Mouse (Mus musculus): ENCODE data around the gene Tamm41.

Tamm41 gene

GRCm38 (mm10) chr6:114974331-114974730 is 63.3 kb downstream of the Tamm41 start:
- in situ Hi-C loops (cut with MboI, MseI): no loop called here

DNA sequence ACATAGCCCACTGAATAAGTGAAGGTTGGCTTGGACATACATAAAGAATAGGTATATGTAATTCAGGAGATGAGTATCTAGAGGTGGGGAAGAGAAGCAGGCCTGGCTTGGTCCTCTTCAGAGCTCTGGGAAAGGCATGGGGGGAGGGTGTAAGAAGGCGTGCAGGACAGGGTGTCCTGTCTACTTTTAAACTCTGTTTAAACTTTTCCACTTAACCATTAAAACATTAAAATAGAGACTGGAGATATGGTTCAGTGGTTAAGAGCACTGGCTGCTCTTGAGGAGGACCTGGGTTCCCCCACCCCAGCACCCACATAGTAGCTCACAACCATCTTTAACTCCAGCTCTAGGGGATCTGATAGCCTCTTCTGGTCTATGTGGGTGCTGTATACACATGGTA is 64.7 kb downstream of the Tamm41 start:
- in situ Hi-C loops (cut with MboI, MseI): no loop called here

GRCm38 (mm10) chr6:114970895-114971294 is 66.8 kb downstream of the Tamm41 start:
- in situ Hi-C loops (cut with MboI, MseI): no loop called here

DNA sequence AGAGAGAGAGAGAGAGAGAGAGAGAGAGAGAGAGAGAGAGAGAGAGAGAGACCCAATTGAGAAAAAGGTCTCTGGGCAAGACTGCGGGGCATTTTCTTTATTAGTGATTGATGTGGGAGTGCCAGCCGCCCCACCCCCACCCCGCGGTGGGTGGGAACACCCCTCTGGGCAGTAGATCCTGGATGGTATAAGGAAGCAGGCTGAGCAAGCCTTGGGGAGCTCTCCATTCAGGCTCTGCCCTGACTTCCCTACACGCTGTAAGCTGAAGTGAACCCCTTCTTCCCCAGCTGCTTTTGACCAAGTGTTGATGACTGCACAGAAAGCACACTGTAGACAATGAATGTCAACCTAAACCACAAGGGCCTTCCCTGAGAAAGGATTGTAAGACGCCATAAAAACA is 67.3 kb downstream of the Tamm41 start:
- in situ Hi-C loops (cut with MboI, MseI): no loop called here

DNA sequence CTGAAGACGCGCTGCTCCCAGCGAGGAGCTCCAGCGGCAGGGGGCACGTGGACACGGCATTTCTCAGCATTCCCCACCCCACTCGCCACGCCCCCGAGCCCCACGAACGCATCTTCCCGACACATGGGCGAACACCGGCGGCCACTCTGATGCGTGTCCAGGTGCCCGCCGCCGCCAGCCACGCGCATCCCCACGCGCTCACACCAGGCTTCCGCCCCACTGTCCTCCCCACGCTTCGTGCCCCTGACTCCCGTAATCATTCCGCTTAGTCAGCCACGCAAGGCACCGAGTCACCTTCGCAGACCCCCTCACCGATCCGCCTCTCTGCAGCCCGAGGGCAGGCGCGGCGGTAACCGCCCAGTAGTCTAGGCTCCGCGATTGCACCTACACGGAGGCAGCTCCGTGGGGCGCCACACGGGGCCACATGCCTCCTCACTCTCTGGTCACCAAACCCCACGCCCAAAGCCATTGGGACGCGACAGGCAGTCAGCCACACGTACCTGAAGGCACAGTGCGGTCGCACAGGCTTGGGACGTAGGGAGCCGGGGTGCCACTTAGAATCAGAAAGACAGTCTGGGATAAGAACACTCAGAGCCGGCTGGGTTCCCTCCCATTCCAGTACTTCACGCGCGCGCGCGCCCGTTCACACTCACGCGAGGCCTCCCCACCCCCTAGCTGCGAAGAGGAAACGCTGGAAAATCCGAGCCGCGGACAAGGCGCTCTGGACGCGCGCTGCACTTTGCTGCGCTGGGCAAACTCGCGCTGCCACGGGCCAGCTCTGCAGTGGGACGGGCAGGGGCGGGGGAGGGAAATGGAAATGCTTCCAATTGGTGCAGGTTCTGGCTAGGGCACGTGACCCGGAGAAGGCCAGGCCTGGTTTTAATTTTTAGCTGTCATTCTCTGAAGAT is 68.2 kb downstream of the Tamm41 start, which contains the start of gene Vgll4:
TSS of gene Vgll4 (minus strand) at position 782 of the 908 bp plus-strand sequence.
- in situ Hi-C loops (cut with MboI, MseI): loop anchor here (5.0 kb wide), 1 partner anchor 233 kb away; no protein-coding TSS in a partner anchor

GRCm38 (mm10) chr6:114968361-114969212 is 69.1 kb downstream of the Tamm41 start:
- in situ Hi-C loops (cut with MboI, MseI): loop anchor here (5.0 kb wide), 1 partner anchor 234 kb away; no protein-coding TSS in a partner anchor

DNA sequence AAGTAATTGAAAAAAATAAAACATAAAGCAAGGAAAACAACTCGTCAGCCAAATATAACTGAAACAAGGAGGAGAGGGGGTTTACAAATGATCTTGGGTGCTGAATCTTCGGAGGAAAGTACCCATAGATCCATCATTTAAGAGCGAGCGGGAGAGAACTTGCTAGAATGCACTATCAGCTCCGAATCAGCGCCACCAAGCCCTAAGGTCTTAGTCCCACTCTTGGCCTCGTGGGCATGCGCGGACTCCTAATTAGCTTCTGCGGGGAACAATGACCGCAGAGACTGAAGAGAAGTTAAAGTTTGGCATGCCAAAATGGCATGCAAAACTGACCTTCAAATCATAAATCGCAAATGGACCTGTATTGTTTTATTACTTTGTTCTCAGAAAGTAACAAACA is 70.1 kb downstream of the Tamm41 start:
- in situ Hi-C loops (cut with MboI, MseI): loop anchor here (5.0 kb wide), 1 partner anchor 235 kb away; no protein-coding TSS in a partner anchor

GRCm38 (mm10) chr6:114966396-114967154 is 71.1 kb downstream of the Tamm41 start:
- in situ Hi-C loops (cut with MboI, MseI): loop anchor here (5.0 kb wide), 1 partner anchor 236 kb away; no protein-coding TSS in a partner anchor

- in situ Hi-C loops (cut with MboI, MseI): loop anchor here (5.0 kb wide), 1 partner anchor 236 kb away; no protein-coding TSS in a partner anchor
These were observed 71.9 kb downstream of the Tamm41 start for GRCm38 (mm10) chr6:114965802-114966201.

DNA sequence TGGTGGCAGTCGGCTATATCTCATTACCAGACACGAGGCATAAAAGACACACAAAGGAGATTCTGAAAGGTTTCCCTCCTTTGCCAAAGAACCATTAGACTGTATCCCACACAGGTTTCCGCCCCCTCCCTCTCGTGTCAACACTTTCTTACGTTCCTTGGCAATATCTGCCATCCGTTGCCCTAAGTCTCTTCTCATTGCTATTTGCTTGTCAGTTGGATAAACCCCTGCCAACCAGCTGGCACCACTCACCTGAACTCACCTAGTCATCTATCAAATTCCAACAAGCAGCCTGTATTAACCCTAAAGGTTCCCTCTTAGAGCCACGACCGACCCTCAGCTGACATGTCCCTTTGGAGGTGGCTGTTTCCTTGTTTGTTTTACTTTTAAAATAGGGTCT is 72.3 kb downstream of the Tamm41 start:
- in situ Hi-C loops (cut with MboI, MseI): loop anchor here (5.0 kb wide), 1 partner anchor 237 kb away; no protein-coding TSS in a partner anchor

DNA sequence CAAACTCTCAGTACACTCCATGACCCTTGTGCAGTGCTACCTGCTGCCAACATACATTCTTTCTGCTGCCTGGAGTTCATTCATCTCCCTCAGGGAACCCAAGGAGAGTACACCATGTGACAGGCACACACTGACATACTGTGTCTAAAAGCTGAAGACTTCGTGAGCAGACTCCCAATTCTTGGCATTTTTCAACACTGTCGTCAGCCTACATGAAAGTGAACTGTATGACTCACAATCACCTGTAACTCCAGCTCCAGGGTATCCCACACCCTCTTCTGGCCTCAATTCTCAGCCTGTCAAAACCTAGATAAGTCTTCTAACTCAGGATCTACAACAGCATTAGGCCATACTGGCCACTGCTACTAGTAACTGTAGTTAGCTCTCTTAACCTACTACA is 73.4 kb downstream of the Tamm41 start:
- in situ Hi-C loops (cut with MboI, MseI): no loop called here

- in situ Hi-C loops (cut with MboI, MseI): no loop called here
These were observed 74.0 kb downstream of the Tamm41 start for GRCm38 (mm10) chr6:114963636-114964035.

DNA sequence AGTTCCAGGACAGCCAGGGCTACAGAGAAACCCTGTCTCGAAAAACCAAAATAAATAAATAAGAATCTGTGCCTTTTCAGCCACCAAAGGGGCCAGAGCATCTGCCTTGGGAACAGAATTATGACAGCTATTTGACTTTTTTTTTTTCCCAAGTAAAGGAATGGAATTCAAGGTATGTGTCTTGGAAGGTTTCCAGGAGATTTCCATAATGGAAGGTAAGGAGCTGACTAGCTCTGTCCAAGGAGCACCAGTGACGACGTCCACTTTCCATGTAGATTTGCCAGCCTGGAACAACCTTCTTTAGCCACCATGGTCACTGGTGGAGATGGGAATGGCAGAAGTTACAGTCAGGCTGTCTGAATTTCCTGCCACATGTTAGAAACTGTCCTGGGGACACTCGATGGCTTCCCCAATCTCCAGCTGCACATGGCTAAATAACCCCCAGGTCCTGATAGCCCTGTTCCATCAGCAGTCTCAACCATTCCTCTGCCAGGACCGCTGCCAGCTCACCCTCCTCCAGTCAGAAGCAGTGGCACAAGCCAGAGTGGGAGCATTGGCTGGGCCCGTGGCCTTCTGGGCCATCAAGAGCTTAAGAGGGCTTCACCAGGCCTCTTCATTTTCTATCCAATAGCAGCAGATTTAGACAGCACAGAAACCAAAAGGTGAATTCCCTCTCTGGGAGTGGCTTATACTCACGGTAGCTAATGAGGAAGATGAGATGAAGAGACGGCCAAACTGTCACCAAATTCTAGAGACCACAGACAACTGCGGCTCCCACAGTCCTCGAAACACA is 76.2 kb downstream of the Tamm41 start:
- in situ Hi-C loops (cut with MboI, MseI): no loop called here

- in situ Hi-C loops (cut with MboI, MseI): no loop called here
These were observed 78.7 kb downstream of the Tamm41 start for GRCm38 (mm10) chr6:114959012-114959398.

GRCm38 (mm10) chr6:114958249-114959011 is 79.2 kb downstream of the Tamm41 start:
- in situ Hi-C loops (cut with MboI, MseI): no loop called here

- in situ Hi-C loops (cut with MboI, MseI): no loop called here
These were observed 79.9 kb downstream of the Tamm41 start for GRCm38 (mm10) chr6:114957756-114958155.

- in situ Hi-C loops (cut with MboI, MseI): no loop called here
These were observed 83.2 kb downstream of the Tamm41 start for GRCm38 (mm10) chr6:114954496-114954895.

Data from T-helper 2 cell (primary cell).